Mouse (Mus musculus): ENCODE data around the gene Aspn. TPM values are rescaled to one million over a fixed set of nuclear protein-coding genes. Genes with fewer than 3 reads are reported as not detected.
"Not testable (repeated sequence)": the region's sequence is repeated elsewhere in the genome, so short reads cannot be mapped to it uniquely, and the experiment has no call there.

Aspn gene
- polyA plus RNA-seq, 1 experiment from 2014 or later, result 3.7 TPM

DNA sequence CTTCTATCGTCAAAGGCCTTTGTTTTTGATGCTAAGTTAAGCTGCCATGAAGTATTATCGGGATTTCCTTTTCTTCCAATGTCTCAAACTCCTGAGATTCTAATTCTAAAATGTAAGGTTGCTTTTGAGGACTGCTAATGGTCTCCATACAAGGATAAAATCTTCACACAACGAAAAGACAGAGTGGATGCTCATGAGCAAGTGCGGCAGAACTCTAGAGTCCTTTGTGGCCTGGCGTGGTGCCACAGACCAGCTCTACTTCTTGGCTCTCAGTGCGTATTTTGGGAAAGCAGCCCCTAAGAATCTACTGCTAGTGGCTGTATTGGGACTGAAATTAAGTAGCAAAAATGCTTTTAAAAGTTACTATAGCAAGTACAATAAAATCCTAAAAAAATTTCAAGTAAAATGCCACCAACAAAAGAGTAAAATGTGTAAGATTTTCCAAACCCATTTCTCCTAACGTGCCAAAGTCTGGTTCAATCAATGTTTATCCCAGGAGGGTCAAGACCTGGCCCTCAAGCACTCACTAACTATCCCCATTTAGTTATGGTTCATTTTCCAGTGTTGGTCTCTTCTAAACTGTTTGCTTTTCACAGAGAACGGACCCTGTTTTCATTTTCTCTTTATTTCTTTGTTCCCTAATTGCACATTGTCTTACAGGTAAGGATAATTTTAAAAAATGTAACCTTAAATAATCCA is 40.2 kb downstream of the Aspn start:
- no peak overlapping the region for H3K27ac ChIP-seq (ENCODE audit: poor library complexity, severe bottlenecking)
- no peaks in the 10 kb centered on the region for H3K27me3 ChIP-seq (replicated peaks)
- no peak overlapping the region for H3K4me3 ChIP-seq
- H3K9me3 ChIP-seq (replicated peaks), result no peaks in the 10 kb centered on the region
- no peak overlapping the region for H3K4me2 ChIP-seq
- no peaks in the 10 kb centered on the region for H3K4me1 ChIP-seq (replicated peaks)
- H3K36me3 ChIP-seq, result no peaks in the 10 kb centered on the region
- no peak overlapping the region for H3K9ac ChIP-seq
- 84% methylated on average over 8 of the region's 8 CpGs for WGBS
- ATAC-seq (ENCODE audit: insufficient number of reproducible peaks, low FRiP score), result no peak

DNA sequence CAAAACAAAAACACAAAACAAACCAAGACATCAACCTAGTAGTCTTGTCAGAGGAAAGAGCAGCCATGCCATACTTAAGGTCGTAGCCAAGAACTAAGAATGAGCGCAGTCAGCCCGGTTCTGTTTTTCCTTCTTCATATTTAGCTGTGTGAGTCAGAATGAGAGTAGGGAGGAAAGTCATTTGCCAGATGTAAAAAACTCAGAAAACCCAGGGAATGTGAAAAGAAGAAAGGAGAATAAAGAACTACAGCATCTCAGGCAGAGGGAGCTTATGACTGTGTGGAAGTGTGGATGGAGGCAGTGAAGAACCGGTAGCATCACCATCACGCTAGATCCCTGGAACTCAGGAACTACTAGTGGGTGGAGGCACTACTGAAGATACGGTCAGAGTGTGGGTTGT is 41.8 kb downstream of the Aspn start:
- H3K4me3 ChIP-seq, result no peak overlapping the region
- H3K27ac ChIP-seq (ENCODE audit: poor library complexity, severe bottlenecking), result no peak overlapping the region
- no peaks in the 10 kb centered on the region for H3K36me3 ChIP-seq
- H3K9ac ChIP-seq, result no peak overlapping the region
- H3K4me2 ChIP-seq, result no peak overlapping the region
- 89% methylated on average over 6 of the region's 6 CpGs for WGBS
- no peaks in the 10 kb centered on the region for H3K4me1 ChIP-seq (replicated peaks)
- H3K9me3 ChIP-seq (replicated peaks), result no peaks in the 10 kb centered on the region
- ATAC-seq (ENCODE audit: insufficient number of reproducible peaks, low FRiP score), result no peak
- H3K27me3 ChIP-seq (replicated peaks), result no peaks in the 10 kb centered on the region

DNA sequence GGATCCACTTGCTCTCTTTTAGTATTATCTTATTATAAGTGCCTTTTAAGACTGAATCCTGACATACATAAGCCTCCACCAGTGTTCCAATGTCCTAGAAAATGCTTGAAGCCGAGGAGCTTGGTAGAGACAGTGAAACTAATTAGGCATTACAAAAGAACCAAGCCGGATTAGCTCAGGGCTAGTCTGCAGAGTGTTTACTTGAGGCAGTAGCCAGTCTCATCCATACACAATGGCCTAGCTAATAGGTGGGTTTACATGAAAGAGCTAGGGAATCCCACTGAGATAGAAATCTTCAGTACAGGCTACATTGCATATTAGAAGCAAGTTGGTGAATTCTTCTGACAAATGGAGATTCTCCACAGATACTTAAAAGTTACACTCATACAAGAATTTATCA is 58.3 kb downstream of the Aspn start:
- H3K9me3 ChIP-seq (replicated peaks); H3K27me3 ChIP-seq (replicated peaks); H3K9ac ChIP-seq; ATAC-seq (ENCODE audit: insufficient number of reproducible peaks, low FRiP score); H3K27ac ChIP-seq (ENCODE audit: poor library complexity, severe bottlenecking); H3K4me1 ChIP-seq (replicated peaks); H3K4me3 ChIP-seq; H3K4me2 ChIP-seq; H3K36me3 ChIP-seq: not testable (repeated sequence)
- WGBS, result 84% methylated on average over 2 of the region's 2 CpGs

DNA sequence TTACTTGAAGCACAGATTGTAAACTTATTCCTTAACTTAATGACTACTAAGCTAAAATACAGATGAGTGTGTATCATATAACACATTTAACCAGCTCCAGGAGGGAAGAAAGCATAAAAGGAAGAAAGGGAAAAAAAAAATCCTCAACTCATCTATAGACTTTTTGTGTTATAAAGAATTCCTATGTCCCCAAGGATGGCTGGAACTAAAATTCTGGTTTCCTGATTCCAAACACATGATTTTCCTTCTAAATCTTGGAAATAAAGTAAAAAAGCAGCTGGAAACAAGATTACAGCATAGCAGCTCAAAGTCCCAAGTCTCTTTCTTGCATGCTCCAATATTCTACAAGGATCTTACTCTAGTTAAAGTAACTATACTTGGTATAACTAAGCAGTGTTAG is 59.4 kb downstream of the Aspn start:
- 0 out of 2 replicates have a peak, but pooled peaks cover 4% of the 10 kb centered on the region for H3K36me3 ChIP-seq
- no peak for ATAC-seq (ENCODE audit: insufficient number of reproducible peaks, low FRiP score)
- H3K9ac ChIP-seq, result no peak overlapping the region
- H3K4me2 ChIP-seq, result no peak overlapping the region
- no peaks in the 10 kb centered on the region for H3K4me1 ChIP-seq (replicated peaks)
- no peak overlapping the region for H3K4me3 ChIP-seq
- no peaks in the 10 kb centered on the region for H3K27me3 ChIP-seq (replicated peaks)
- no peaks in the 10 kb centered on the region for H3K9me3 ChIP-seq (replicated peaks)
- no peak overlapping the region for H3K27ac ChIP-seq (ENCODE audit: poor library complexity, severe bottlenecking)

DNA sequence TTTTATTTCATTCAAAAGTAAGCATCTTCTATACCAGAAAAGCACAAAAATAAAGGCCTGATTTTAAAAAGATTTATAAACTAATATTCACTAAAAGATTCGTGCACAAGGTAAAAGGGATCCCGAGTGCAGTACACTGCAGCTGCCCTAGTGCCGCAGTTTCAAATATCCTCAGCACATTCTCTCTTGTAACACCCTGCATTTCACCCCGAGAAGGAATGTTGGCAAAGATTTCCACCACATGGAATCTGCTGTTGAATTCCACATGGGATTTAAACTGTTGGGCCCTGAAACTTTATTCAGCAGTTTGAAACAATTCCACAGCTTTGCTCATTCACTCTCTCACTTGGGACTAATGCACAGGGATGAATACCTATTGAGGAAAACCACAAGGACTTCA is 63.5 kb downstream of the Aspn start, which contains the start of gene Ogn:
Gene Ogn, plus strand, starts transcription at position 333 of the 400 bp plus-strand sequence.
- no peaks in the 10 kb centered on the region for H3K36me3 ChIP-seq
- H3K4me3 ChIP-seq, result no peak within 1 kb of the TSS
- 52% methylated on average over 4 of the region's 4 CpGs for WGBS
- no peaks in the 10 kb centered on the region for H3K9me3 ChIP-seq (replicated peaks)
- no peak within 1 kb of the TSS for H3K4me2 ChIP-seq
- no peaks in the 10 kb centered on the region for H3K27me3 ChIP-seq (replicated peaks)
- no peak for ATAC-seq (ENCODE audit: insufficient number of reproducible peaks, low FRiP score)
- no peak within 1 kb of the TSS for H3K27ac ChIP-seq (ENCODE audit: poor library complexity, severe bottlenecking)
- no peaks in the 10 kb centered on the region for H3K4me1 ChIP-seq (replicated peaks)
- no peak within 1 kb of the TSS for H3K9ac ChIP-seq

DNA sequence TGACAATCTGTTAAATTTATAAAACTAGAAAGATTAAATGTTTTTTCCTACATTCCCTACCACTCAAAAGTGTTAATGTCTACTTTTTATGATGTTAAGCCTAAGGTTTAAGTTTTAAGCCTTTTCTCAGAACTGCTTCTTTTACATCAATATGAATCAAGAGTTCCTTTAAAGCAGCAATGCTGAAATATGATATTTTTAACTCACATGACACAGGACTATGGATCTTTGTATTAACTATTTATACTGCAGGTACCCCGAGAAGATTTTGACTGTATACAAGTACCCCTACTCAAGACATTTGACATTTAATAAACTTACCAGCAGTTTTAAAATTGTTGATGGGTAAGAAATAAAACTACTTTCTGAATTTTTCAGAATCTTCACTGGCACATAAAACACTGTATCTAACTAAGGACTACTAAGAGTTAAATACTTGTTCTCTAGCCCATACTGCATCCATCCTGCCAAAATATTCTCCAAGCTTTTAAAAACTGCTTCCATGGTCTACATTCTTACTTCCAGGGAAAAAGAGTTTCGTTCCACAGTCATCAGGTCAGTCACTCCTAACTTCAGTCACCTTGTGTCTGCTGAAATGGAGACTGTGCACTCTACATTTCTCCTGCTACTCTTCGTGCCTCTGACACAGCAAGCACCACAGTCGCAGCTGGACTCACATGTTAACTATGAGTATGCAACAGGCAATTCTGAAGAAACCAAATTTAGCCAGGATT is 64.5 kb downstream of the Aspn start:
- WGBS, result 67% methylated on average over 4 of the region's 4 CpGs
- Histone ChIP-seq H3K4me3 (no peak overlapping the region), H3K36me3 (no peaks in the 10 kb centered on the region), H3K27ac (ENCODE audit: poor library complexity, severe bottlenecking) (no peak overlapping the region), H3K9ac (no peak overlapping the region), H3K27me3 (replicated peaks) (no peaks in the 10 kb centered on the region), H3K4me1 (replicated peaks) (no peaks in the 10 kb centered on the region), H3K4me2 (no peak overlapping the region), H3K9me3 (replicated peaks) (no peaks in the 10 kb centered on the region)
- no peak for ATAC-seq (ENCODE audit: insufficient number of reproducible peaks, low FRiP score)

DNA sequence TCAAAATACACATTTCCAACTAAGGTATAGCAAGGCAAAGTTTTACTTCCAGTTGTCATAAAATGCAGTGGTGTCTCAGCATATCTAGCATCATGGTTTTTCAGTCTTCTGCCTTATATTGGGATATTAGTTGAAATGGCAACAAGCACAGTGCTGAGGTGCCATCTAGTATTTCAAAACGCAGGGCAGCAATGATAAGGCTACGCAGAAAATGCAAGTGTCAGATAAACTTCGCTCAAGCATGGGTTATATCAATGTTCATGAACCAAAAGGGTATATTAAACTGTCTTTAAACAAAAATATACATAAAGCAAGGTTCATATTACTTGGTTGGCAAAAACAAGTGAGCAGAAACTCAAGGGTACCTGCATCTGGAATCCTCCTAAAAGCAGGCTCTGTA is 72.8 kb downstream of the Aspn start:
- Histone ChIP-seq H3K36me3 (no peaks in the 10 kb centered on the region), H3K4me1 (replicated peaks) (no peaks in the 10 kb centered on the region), H3K4me3 (no peak overlapping the region), H3K27me3 (replicated peaks) (no peaks in the 10 kb centered on the region), H3K9ac (no peak overlapping the region), H3K4me2 (no peak overlapping the region), H3K9me3 (replicated peaks) (no peaks in the 10 kb centered on the region), H3K27ac (ENCODE audit: poor library complexity, severe bottlenecking) (no peak overlapping the region)
- 73% methylated on average over 3 of the region's 3 CpGs for WGBS
- no peak for ATAC-seq (ENCODE audit: insufficient number of reproducible peaks, low FRiP score)

Other genes starting within 250 kb of the Aspn start
- 0.13 and 0.15 TPM in 2 replicates for gene Fgd3, start 224.1 kb upstream of the Aspn start, polyA plus RNA-seq (2016; fragmentation: Nextera tagmentation; extraction: Ambion mirVana)
- gene Bicd2, start 202.9 kb upstream of the Aspn start, polyA plus RNA-seq (2016; fragmentation: Nextera tagmentation; extraction: Ambion mirVana), result 53.5 and 54.0 TPM in 2 replicates
- 13.1 and 14.0 TPM in 2 replicates for gene Ippk, start 123.2 kb upstream of the Aspn start, polyA plus RNA-seq (2016; fragmentation: Nextera tagmentation; extraction: Ambion mirVana)
- gene Tes3-ps, start 51.1 kb upstream of the Aspn start, polyA plus RNA-seq (2016; fragmentation: Nextera tagmentation; extraction: Ambion mirVana), result 0.88 and 0.92 TPM in 2 replicates
- gene Ecm2, start 39.6 kb upstream of the Aspn start, polyA plus RNA-seq (2016; fragmentation: Nextera tagmentation; extraction: Ambion mirVana), result 2.0 and 2.4 TPM in 2 replicates
- gene Omd, start 38.0 kb downstream of the Aspn start, polyA plus RNA-seq (2016; fragmentation: Nextera tagmentation; extraction: Ambion mirVana), result 0.24 and 0.43 TPM in 2 replicates
- gene Ogn, start 63.6 kb downstream of the Aspn start, polyA plus RNA-seq (2016; fragmentation: Nextera tagmentation; extraction: Ambion mirVana), result 10.3 and 10.6 TPM in 2 replicates
- 26.4 and 27.9 TPM in 2 replicates for gene Cenpp, start 108.3 kb downstream of the Aspn start, polyA plus RNA-seq (2016; fragmentation: Nextera tagmentation; extraction: Ambion mirVana)
- 14.4 and 16.3 TPM in 2 replicates for gene Nol8, start 108.6 kb downstream of the Aspn start, polyA plus RNA-seq (2016; fragmentation: Nextera tagmentation; extraction: Ambion mirVana)
- 67.8 and 68.2 TPM in 2 replicates for gene Iars, start 137.7 kb downstream of the Aspn start, polyA plus RNA-seq (2016; fragmentation: Nextera tagmentation; extraction: Ambion mirVana)

Data from heart, embryonic 12.5 days (tissue).